Mouse (Mus musculus): ENCODE data around the gene Ces2f. TPM values are rescaled to one million over a fixed set of nuclear protein-coding genes. Genes with fewer than 3 reads are reported as not detected.
"Not testable (repeated sequence)": the region's sequence is repeated elsewhere in the genome, so short reads cannot be mapped to it uniquely, and the experiment has no call there.

Ces2f gene
- polyA plus RNA-seq (2012; ENCODE audit: insufficient read depth, low replicate concordance), result 0.01 TPM in 1 of 2 replicates, not detected in the other

GRCm38 (mm10) chr8:104947056-104947455 lies at the start of gene Ces2f:
Gene Ces2f, plus strand, starts transcription at chr8:104947356.
- Histone ChIP-seq H3K9me3 (no peaks in the 10 kb centered on the region), H3K4me3 (replicated peaks) (no peak within 1 kb of the TSS), H3K36me3 (replicated peaks; ENCODE audit: low read length) (no peaks in the 10 kb centered on the region), H3K27me3 (replicated peaks) (peaks cover 5% of the 10 kb centered on the region), H3K4me1 (no peaks in the 10 kb centered on the region)
- TF ChIP-seq GATA1 (IDR thresholded peaks at IDR 0.05; ENCODE audit: borderline replicate concordance, low read length), result no peak
- TF ChIP-seq FLI1 (IDR thresholded peaks at IDR 0.05; ENCODE audit: low read length), result no peak

DNA sequence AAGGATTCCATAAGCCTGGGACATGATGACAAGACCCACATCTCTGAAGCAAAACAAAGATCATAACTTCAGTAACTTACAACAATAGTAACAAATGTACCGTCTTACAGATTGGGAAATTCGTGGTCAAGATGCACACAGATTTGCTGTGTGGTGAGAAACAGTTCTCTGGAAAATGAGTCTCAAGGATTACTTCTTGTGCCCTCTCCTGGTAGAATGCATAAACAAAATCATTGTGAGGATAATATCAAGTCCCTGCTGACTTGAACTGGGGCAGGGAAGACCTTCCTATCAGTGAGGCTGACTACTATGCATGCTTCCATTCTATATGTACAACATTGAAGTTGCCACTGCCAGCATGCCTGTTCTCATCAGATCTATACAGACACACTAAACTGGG lies 45.4 kb upstream of the Ces2f start:
- no peaks in the 10 kb centered on the region for H3K36me3 ChIP-seq (replicated peaks; ENCODE audit: low read length)
- H3K4me1 ChIP-seq, result no peaks in the 10 kb centered on the region
- H3K27me3 ChIP-seq (replicated peaks), result no peaks in the 10 kb centered on the region
- no peaks in the 10 kb centered on the region for H3K9me3 ChIP-seq
- TF ChIP-seq FLI1 (IDR thresholded peaks at IDR 0.05; ENCODE audit: low read length) (no peak), GATA1 (IDR thresholded peaks at IDR 0.05; ENCODE audit: borderline replicate concordance, low read length) (no peak)
- H3K4me3 ChIP-seq (replicated peaks), result no peak overlapping the region

GRCm38 (mm10) chr8:104907111-104907510 lies 40.0 kb upstream of the Ces2f start:
- TF ChIP-seq GATA1 (IDR thresholded peaks at IDR 0.05; ENCODE audit: borderline replicate concordance, low read length) (no peak), FLI1 (IDR thresholded peaks at IDR 0.05; ENCODE audit: low read length) (no peak)
- no peaks in the 10 kb centered on the region for H3K9me3 ChIP-seq
- H3K36me3 ChIP-seq (replicated peaks; ENCODE audit: low read length), result no peaks in the 10 kb centered on the region
- no peaks in the 10 kb centered on the region for H3K4me1 ChIP-seq
- H3K4me3 ChIP-seq (replicated peaks), result no peak overlapping the region
- no peaks in the 10 kb centered on the region for H3K27me3 ChIP-seq (replicated peaks)

DNA sequence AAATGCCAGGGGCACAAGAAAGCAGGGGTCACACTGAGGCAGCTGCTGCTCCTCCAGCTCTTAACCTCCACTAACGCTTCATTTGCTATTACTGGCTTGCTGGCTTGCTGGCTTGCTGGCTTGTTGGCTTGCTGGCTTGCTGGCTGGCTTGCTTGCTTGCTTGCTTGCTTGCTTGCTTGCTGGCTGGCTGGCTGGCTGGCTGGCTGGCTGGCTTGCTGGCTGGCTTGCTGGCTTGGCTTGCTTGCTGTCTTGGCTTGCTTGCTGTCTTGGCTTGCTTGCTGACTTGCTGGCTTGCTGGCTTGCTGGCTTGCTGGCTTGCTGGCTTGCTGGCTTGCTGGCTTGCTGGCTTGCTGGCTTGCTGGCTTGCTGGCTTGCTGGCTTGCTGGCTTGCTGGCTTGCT lies 38.1 kb upstream of the Ces2f start:
- not testable (repeated sequence) for H3K4me1 ChIP-seq

GRCm38 (mm10) chr8:104909651-104910050 lies 37.5 kb upstream of the Ces2f start:
- H3K9me3 ChIP-seq; H3K36me3 ChIP-seq (replicated peaks; ENCODE audit: low read length); H3K4me3 ChIP-seq (replicated peaks); H3K27me3 ChIP-seq (replicated peaks); H3K4me1 ChIP-seq: not testable (repeated sequence)

More for the DNA sequence above, 38.1 kb upstream of the Ces2f start:
- not testable (repeated sequence) for H3K9me3 ChIP-seq; H3K36me3 ChIP-seq (replicated peaks; ENCODE audit: low read length); H3K4me3 ChIP-seq (replicated peaks); H3K27me3 ChIP-seq (replicated peaks)

DNA sequence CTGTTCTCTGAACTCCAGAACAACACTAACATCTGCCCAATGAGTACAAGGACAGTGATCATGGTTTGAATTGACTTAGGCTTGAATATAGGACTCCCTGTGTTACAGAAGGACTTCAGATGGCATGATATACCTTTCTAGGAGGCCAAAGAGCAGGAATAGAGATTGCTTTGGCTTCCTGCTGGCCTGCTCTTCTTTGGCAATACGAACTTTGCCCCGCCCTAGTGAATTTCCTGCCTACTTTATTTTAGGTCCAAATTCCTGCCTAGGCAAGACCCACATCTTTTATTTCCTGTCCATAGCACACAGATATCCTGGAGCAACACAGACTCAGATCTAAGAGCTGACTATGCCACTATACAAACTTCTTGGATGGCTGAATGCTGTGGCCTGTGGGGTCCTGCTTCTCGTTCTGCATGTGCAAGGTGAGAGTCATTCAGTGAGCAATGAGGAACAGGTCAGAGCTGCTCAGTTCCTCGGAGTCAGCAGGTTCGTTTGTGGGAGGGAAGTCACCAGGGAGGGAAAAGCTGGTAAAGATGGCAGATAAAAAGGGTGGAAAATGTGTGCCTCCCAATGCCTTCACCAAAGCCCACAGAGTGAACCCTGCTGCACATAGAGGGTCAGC lies 21.1 kb upstream of the Ces2f start, which contains the start of gene Ces2e:
TSS of gene Ces2e (plus strand) at position 289 of the 625 bp plus-strand sequence.
- H3K36me3 ChIP-seq (replicated peaks; ENCODE audit: low read length), result no peaks in the 10 kb centered on the region
- H3K4me1 ChIP-seq, result peaks cover 7% of the 10 kb centered on the region; the same call in 1 of the 2 replicates
- no peaks in the 10 kb centered on the region; the same call in 1 of the 2 replicates for H3K9me3 ChIP-seq
- peaks cover 6% of the 10 kb centered on the region for H3K27me3 ChIP-seq (replicated peaks)
- no peak for TF ChIP-seq GATA1 (IDR thresholded peaks at IDR 0.05; ENCODE audit: borderline replicate concordance, low read length)
- no peak for TF ChIP-seq FLI1 (IDR thresholded peaks at IDR 0.05; ENCODE audit: low read length)
- H3K4me3 ChIP-seq (replicated peaks), result no peak within 1 kb of the TSS

DNA sequence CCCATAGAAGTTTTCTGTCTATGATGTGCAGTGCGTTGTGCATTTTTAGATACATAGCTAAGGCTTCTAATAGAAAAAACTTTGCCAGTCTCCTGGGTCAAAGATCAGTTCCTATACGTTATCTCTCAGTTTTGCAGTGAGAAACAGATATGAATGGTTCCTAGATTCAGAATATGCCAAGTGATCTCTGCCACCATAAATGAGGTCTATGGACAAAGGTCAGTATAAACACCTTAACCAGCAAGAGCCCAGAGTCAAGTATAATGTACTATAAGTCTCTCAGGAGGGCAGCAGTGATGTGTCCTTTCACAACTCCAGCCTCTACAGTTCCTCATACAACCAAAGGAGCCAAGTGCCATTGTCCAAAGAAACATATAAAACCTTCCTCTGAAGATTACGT lies 19.9 kb upstream of the Ces2f start:
- Histone ChIP-seq H3K36me3 (replicated peaks; ENCODE audit: low read length) (no peaks in the 10 kb centered on the region), H3K4me3 (replicated peaks) (no peak overlapping the region), H3K9me3 (no peaks in the 10 kb centered on the region; the same call in 1 of the 2 replicates), H3K27me3 (replicated peaks) (peaks cover 6% of the 10 kb centered on the region), H3K4me1 (peaks cover 7% of the 10 kb centered on the region; the same call in 1 of the 2 replicates)
- no peak for TF ChIP-seq FLI1 (IDR thresholded peaks at IDR 0.05; ENCODE audit: low read length)
- TF ChIP-seq GATA1 (IDR thresholded peaks at IDR 0.05; ENCODE audit: borderline replicate concordance, low read length), result no peak

- H3K27me3 ChIP-seq (replicated peaks), result peaks cover 10% of the 10 kb centered on the region
These were observed 2.5 kb upstream of the Ces2f start for GRCm38 (mm10) chr8:104944665-104945064.

GRCm38 (mm10) chr8:104949031-104949430 lies 1.9 kb downstream of the Ces2f start:
- H3K9me3 ChIP-seq, result no peaks in the 10 kb centered on the region
- no peak for TF ChIP-seq GATA1 (IDR thresholded peaks at IDR 0.05; ENCODE audit: borderline replicate concordance, low read length)
- TF ChIP-seq FLI1 (IDR thresholded peaks at IDR 0.05; ENCODE audit: low read length), result no peak
- H3K27me3 ChIP-seq (replicated peaks), result peaks cover 5% of the 10 kb centered on the region
- H3K4me1 ChIP-seq, result no peaks in the 10 kb centered on the region
- no peaks in the 10 kb centered on the region for H3K36me3 ChIP-seq (replicated peaks; ENCODE audit: low read length)
- no peak overlapping the region for H3K4me3 ChIP-seq (replicated peaks)

More at GRCm38 (mm10) chr8:104944665-104945064, 2.5 kb upstream of the Ces2f start:
- H3K36me3 ChIP-seq (replicated peaks; ENCODE audit: low read length), result no peaks in the 10 kb centered on the region
- H3K9me3 ChIP-seq, result no peaks in the 10 kb centered on the region
- TF ChIP-seq FLI1 (IDR thresholded peaks at IDR 0.05; ENCODE audit: low read length) (no peak), GATA1 (IDR thresholded peaks at IDR 0.05; ENCODE audit: borderline replicate concordance, low read length) (no peak)
- no peaks in the 10 kb centered on the region for H3K4me1 ChIP-seq
- H3K4me3 ChIP-seq (replicated peaks), result no peak overlapping the region

DNA sequence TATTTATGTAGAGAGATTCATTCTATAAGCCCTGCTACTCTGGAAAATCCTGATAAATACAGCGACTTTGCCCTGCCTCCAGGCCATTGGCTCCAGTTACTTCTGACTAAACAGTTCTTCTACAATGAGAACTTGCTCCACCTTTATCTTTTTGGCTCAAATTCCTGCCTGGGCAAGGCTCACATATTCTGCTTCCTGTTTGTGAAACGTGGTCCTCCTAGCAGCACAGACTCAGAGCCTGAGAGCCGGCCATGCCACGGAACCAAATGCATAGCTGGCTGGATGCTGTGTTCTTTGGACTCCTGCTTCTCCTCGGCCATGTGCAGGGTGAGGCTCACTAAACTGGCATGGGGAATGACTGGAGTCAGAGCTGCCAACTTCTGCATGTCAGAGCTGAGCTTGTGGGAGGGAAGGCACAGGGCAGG lies 14.4 kb downstream of the Ces2f start, which contains the start of gene Ces2g:
TSS of gene Ces2g (plus strand) at position 182 of the 425 bp plus-strand sequence.
- Histone ChIP-seq H3K9me3 (no peaks in the 10 kb centered on the region), H3K27me3 (replicated peaks) (no peaks in the 10 kb centered on the region), H3K4me3 (replicated peaks) (peak within 1 kb of the TSS; percentile 31), H3K36me3 (replicated peaks; ENCODE audit: low read length) (no peaks in the 10 kb centered on the region), H3K4me1 (peaks cover 4% of the 10 kb centered on the region)
- TF ChIP-seq GATA1 (IDR thresholded peaks at IDR 0.05; ENCODE audit: borderline replicate concordance, low read length), result no peak
- no peak for TF ChIP-seq FLI1 (IDR thresholded peaks at IDR 0.05; ENCODE audit: low read length)
